ENCODE assay signal across 17 mouse cellular contexts in genomic region chr6:38901152-38901551, GRCm38 (mm10). TPM values are rescaled to one million over a fixed set of nuclear protein-coding genes. Genes with fewer than 3 reads are reported as not detected.
DNase-seq lines count a peak whose midpoint lies in the region; ATAC-seq lines count a peak whose summit lies in the region.
"Had no signal": no experiment of that assay in that cellular context is flagged by ENCODE, and none has a peak within 500 bp of the region (broad histone marks: within the 10 kb centered on the region; RNA-seq: fewer than 3 reads in every experiment).

No protein-coding gene starts in this region.

- H3K4me2 ChIP-seq in heart, embryonic 11.5 days: peak overlapping the region; percentile 20
- H3K4me2 ChIP-seq in liver, embryonic 11.5 days: peak overlapping the region; percentile 61
- H3K4me2 ChIP-seq: embryonic facial prominence, embryonic 12.5 days; forebrain, embryonic 15.5 days; limb, embryonic 15.5 days; midbrain, embryonic 11.5 days; neural tube, embryonic 13.5 days had no signal

- WGBS in heart, embryonic 11.5 days (ENCODE audit: insufficient replicate concordance): 74% methylated on average over 4 of the region's 4 CpGs
- 53% methylated on average over 4 of the region's 4 CpGs for WGBS in liver, embryonic 11.5 days

- no peak overlapping the region for H3K4me3 ChIP-seq in heart, embryonic 11.5 days (ENCODE audit: low read depth, low read length)
- H3K4me3 ChIP-seq in liver, embryonic 11.5 days (ENCODE audit: low read depth, low read length): 0 out of 2 replicates have a peak overlapping the region, but pooled peaks have one; percentile 3
- H3K4me3 ChIP-seq: embryonic facial prominence, embryonic 12.5 days; forebrain, embryonic 15.5 days; left cerebral cortex, adult 2 months; limb, embryonic 15.5 days; neural tube, embryonic 13.5 days had no signal

- no peaks in the 10 kb centered on the region for H3K36me3 ChIP-seq in heart, embryonic 11.5 days (ENCODE audit: control insufficient read depth, insufficient read depth, low read length)
- H3K36me3 ChIP-seq in liver, embryonic 11.5 days (ENCODE audit: control insufficient read depth, insufficient read depth, low read length): no peaks in the 10 kb centered on the region
- H3K36me3 ChIP-seq: embryonic facial prominence, embryonic 12.5 days; forebrain, embryonic 15.5 days; limb, embryonic 15.5 days; neural tube, embryonic 13.5 days had no signal

- no peaks in the 10 kb centered on the region for H3K9me3 ChIP-seq in heart, embryonic 11.5 days (replicated peaks; ENCODE audit: control insufficient read depth, low read length)
- no peaks in the 10 kb centered on the region for H3K9me3 ChIP-seq in liver, embryonic 11.5 days (ENCODE audit: control insufficient read depth, low read length)
- H3K9me3 ChIP-seq: embryonic facial prominence, embryonic 12.5 days; forebrain, embryonic 15.5 days; limb, embryonic 15.5 days; neural tube, embryonic 13.5 days had no signal

- H3K27me3 ChIP-seq in heart, embryonic 11.5 days (ENCODE audit: control insufficient read depth, insufficient read depth, low read length): no peaks in the 10 kb centered on the region
- no peaks in the 10 kb centered on the region for H3K27me3 ChIP-seq in liver, embryonic 11.5 days (replicated peaks; ENCODE audit: control insufficient read depth, insufficient read depth, low read length)
- H3K27me3 ChIP-seq: embryonic facial prominence, embryonic 12.5 days; forebrain, embryonic 15.5 days; limb, embryonic 15.5 days; neural tube, embryonic 13.5 days had no signal

- ATAC-seq in heart, embryonic 11.5 days (replicated peaks; ENCODE audit: insufficient number of reproducible peaks, low FRiP score, low TSS enrichment): no peak
- 0 out of 2 replicates have a peak, but pooled peaks have one; percentile 20 for ATAC-seq in common myeloid progenitor, adult 5-6 weeks (replicated peaks; ENCODE audit: low read depth, poor library complexity, severe bottlenecking)
- ATAC-seq in liver, embryonic 11.5 days (replicated peaks; ENCODE audit: low FRiP score): 0 out of 2 replicates have a peak, but pooled peaks have one; percentile 25
- ATAC-seq: forebrain, embryonic 15.5 days had no signal

- H3K4me1 ChIP-seq in heart, embryonic 11.5 days (ENCODE audit: control insufficient read depth, insufficient read depth, low read length): peaks cover 10% of the 10 kb centered on the region
- peaks cover 57% of the 10 kb centered on the region for H3K4me1 ChIP-seq in liver, embryonic 11.5 days (replicated peaks; ENCODE audit: control insufficient read depth, insufficient read depth, low read length)
- H3K4me1 ChIP-seq: forebrain, embryonic 15.5 days; limb, embryonic 15.5 days had no signal

- intact Hi-C loops in heart, postnatal 36 days (cut with DNase I): no loop called here

- peak overlapping the region; percentile 30; the same call in 1 of the 2 replicates for H3K9ac ChIP-seq in heart, embryonic 11.5 days (ENCODE audit: low read depth, low read length)
- peak overlapping the region; percentile 39 for H3K9ac ChIP-seq in liver, embryonic 11.5 days (ENCODE audit: low read depth, low read length)
- H3K9ac ChIP-seq: embryonic facial prominence, embryonic 12.5 days; forebrain, embryonic 15.5 days; limb, embryonic 15.5 days; neural tube, embryonic 13.5 days had no signal

- DNase-seq in heart, postnatal 36 days: no peak
- no peak for DNase-seq in liver, embryonic 11.5 days (ENCODE audit: low spot score)
- DNase-seq in monocyte, adult 2 months (ENCODE audit: low read depth in 1 of 2, low spot score in 2 of 2): peak; percentile 50 to 56
- DNase-seq in cerebellum, postnatal 4 days (ENCODE audit: low spot score in 2 of 2): no peak
- no peak for DNase-seq in embryo, embryonic 10 days (ENCODE audit: low spot score)
- DNase-seq in layer of hippocampus, adult 9-10 months (ENCODE audit: low spot score): no peak
- DNase-seq: cerebellum, adult 8-10 months; gastrocnemius, postnatal 25 days; kidney, postnatal 25 days had no signal

- peak overlapping the region; percentile 70 for H3K27ac ChIP-seq in heart, embryonic 11.5 days (ENCODE audit: low read depth, low read length)
- peak overlapping the region; percentile 86 for H3K27ac ChIP-seq in liver, embryonic 11.5 days (ENCODE audit: low read depth, low read length)
- H3K27ac ChIP-seq: embryonic facial prominence, embryonic 12.5 days; forebrain, embryonic 15.5 days; left cerebral cortex, adult 2 months; limb, embryonic 15.5 days; neural tube, embryonic 13.5 days had no signal

RNA-seq across cellular contexts. Expression of gene Hipk2, which starts 25.2 kb away (rescaled TPM):
- polyA plus RNA-seq in heart, embryonic 11.5 days (2014; fragmentation: Nextera tagmentation; extraction: Ambion mirVana): 15.1 and 18.9 TPM in 2 replicates
- 100 to 1,000 TPM in 1 of 2 experiments, 10 to 100 TPM in 1; 92.1 to 101 TPM for total RNA-seq in heart, postnatal 36 days (2021)
- 10.3 and 16.4 TPM in 2 replicates for total RNA-seq in common myeloid progenitor, adult 5-6 weeks (2017)
- polyA plus RNA-seq in liver, embryonic 11.5 days (2014; fragmentation: Nextera tagmentation; extraction: Ambion mirVana): 21.4 and 27.4 TPM in 2 replicates

RNA-seq across cellular contexts. Expression of gene Tbxas1, which starts 25.9 kb away (rescaled TPM):
- 1.7 and 2.4 TPM in 2 replicates for polyA plus RNA-seq in heart, embryonic 11.5 days (2014; fragmentation: Nextera tagmentation; extraction: Ambion mirVana)
- total RNA-seq in heart, postnatal 36 days (2021): 1 to 10 TPM; 2.1 TPM
- 23.1 and 33.0 TPM in 2 replicates for total RNA-seq in common myeloid progenitor, adult 5-6 weeks (2017)
- polyA plus RNA-seq in liver, embryonic 11.5 days (2014; fragmentation: Nextera tagmentation; extraction: Ambion mirVana): 11.5 and 12.0 TPM in 2 replicates

Comparison
In these comparisons a context has a peak if more than half of its experiments do, and no peak if none do; other contexts are left out.
1. DNase-seq: peak in monocyte, adult 2 months (2 of 2); none in heart, postnatal 36 days (0 of 2), liver, embryonic 11.5 days (single experiment), cerebellum, postnatal 4 days (0 of 2), embryo, embryonic 10 days (single experiment) and layer of hippocampus, adult 9-10 months (single experiment).